Mouse (Mus musculus): ENCODE results near the gene Dpy19l1. TPM values are rescaled to one million over a fixed set of nuclear protein-coding genes. Genes with fewer than 3 reads are reported as not detected.

The Dpy19l1 gene
- polyA plus RNA-seq, 1 experiment from 2014 or later = 8.9 TPM

DNA sequence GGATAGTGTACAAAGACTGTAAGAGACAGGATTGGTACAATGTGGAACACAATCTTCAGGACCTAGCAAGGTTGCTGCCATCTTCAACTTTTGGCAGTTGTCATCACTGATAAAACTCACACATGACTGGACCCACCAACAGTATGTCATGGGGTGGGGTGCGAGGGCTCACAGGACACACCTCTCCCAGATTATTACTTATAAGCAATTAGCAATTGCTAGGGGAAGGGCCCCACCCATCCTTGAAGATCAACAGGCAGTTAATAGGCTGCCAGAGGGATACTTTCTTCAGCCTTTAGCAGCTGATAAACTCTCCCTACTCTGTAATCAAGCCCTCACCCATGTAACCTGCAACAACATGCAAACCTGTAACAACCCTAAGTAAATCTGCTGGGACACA, 92.5 kb downstream of the Dpy19l1 start:
- Histone ChIP-seq H3K27ac (ENCODE audit: low read depth) (no peak overlapping the region), H3K4me1 (ENCODE audit: insufficient read depth) (no peaks in the 10 kb centered on the region), H3K4me3 (ENCODE audit: low read depth, low read length) (no peak overlapping the region), H3K36me3 (replicated peaks; ENCODE audit: insufficient read depth, low read length) (peaks cover 25% of the 10 kb centered on the region), H3K9me3 (ENCODE audit: low read length) (no peaks in the 10 kb centered on the region), H3K9ac (replicated peaks) (no peak overlapping the region), H3K27me3 (ENCODE audit: insufficient read depth, low read length) (no peaks in the 10 kb centered on the region), H3K4me2 (ENCODE audit: low read depth, low read length) (no peak overlapping the region)
- DNase-seq = no peak
- 94% methylated on average over 1 of the region's 1 CpGs for WGBS (ENCODE audit: insufficient replicate concordance)
- ATAC-seq = no peak
- TF ChIP-seq CTCF (IDR thresholded peaks at IDR 0.05; ENCODE audit: low read depth) (no peak), EP300 (IDR thresholded peaks at IDR 0.05; ENCODE audit: low read depth) (no peak)

DNA sequence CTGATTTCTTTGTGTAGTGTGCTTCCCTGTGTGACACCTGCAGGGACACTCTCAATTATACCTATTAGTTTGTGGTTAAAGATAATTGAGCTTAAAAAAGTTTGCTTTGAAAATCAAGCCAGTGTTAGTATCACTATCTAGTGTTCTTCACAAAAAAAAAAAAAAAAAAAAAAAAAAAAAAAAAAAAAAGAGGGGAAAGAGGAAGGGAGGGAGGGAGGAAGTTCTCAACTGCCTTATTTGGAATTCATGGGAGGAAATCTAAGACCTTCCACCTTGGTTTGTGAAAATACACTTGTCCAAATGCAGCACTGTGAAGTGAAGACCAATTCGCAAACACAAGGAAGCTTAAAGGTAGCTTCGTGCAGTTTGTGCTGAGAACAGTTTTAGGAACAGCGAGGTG, 94.9 kb downstream of the Dpy19l1 start:
- no peak overlapping the region for H3K9ac ChIP-seq (replicated peaks)
- no peak overlapping the region for H3K27ac ChIP-seq (ENCODE audit: low read depth)
- ATAC-seq (no peak), DNase-seq (no peak)
- H3K4me1 ChIP-seq (ENCODE audit: insufficient read depth) = no peaks in the 10 kb centered on the region
- H3K27me3 ChIP-seq (ENCODE audit: insufficient read depth, low read length) = no peaks in the 10 kb centered on the region
- TF ChIP-seq CTCF (IDR thresholded peaks at IDR 0.05; ENCODE audit: low read depth) = no peak
- TF ChIP-seq EP300 (IDR thresholded peaks at IDR 0.05; ENCODE audit: low read depth) = no peak
- no peak overlapping the region for H3K4me2 ChIP-seq (ENCODE audit: low read depth, low read length)
- WGBS (ENCODE audit: insufficient replicate concordance) = 78% methylated on average over 3 of the region's 3 CpGs
- peaks cover 9% of the 10 kb centered on the region for H3K36me3 ChIP-seq (replicated peaks; ENCODE audit: insufficient read depth, low read length)
- H3K4me3 ChIP-seq (ENCODE audit: low read depth, low read length) = no peak overlapping the region
- no peaks in the 10 kb centered on the region for H3K9me3 ChIP-seq (ENCODE audit: low read length)

DNA sequence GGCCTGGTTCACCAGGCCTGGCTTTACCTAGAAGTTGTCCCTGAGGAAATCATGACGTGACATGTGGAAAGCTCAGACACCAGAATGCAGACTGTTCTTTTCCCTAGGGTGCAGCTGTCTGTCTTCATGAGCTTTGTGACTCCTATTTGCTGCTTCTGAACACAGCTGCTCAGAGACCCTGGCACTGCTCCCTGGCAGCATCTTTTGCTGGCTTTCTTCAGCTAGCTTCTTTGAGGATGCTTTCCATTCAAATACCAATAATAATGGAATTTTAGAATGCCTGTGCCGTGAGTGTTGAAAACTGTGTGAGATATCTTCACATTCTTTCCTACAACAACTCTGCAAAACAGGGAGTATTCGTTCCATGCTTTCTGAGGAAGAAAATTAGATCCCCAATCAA, 108.8 kb downstream of the Dpy19l1 start:
- Histone ChIP-seq H3K4me1 (ENCODE audit: insufficient read depth) (no peaks in the 10 kb centered on the region), H3K9ac (replicated peaks) (no peak overlapping the region), H3K27ac (ENCODE audit: low read depth) (no peak overlapping the region), H3K4me3 (ENCODE audit: low read depth, low read length) (no peak overlapping the region), H3K4me2 (ENCODE audit: low read depth, low read length) (no peak overlapping the region), H3K36me3 (replicated peaks; ENCODE audit: insufficient read depth, low read length) (no peaks in the 10 kb centered on the region), H3K9me3 (ENCODE audit: low read length) (no peaks in the 10 kb centered on the region), H3K27me3 (ENCODE audit: insufficient read depth, low read length) (no peaks in the 10 kb centered on the region)
- 75% methylated on average over 3 of the region's 3 CpGs for WGBS (ENCODE audit: insufficient replicate concordance)
- ATAC-seq (no peak), DNase-seq (no peak)
- TF ChIP-seq EP300 (IDR thresholded peaks at IDR 0.05; ENCODE audit: low read depth) (no peak), CTCF (IDR thresholded peaks at IDR 0.05; ENCODE audit: low read depth) (no peak)

DNA sequence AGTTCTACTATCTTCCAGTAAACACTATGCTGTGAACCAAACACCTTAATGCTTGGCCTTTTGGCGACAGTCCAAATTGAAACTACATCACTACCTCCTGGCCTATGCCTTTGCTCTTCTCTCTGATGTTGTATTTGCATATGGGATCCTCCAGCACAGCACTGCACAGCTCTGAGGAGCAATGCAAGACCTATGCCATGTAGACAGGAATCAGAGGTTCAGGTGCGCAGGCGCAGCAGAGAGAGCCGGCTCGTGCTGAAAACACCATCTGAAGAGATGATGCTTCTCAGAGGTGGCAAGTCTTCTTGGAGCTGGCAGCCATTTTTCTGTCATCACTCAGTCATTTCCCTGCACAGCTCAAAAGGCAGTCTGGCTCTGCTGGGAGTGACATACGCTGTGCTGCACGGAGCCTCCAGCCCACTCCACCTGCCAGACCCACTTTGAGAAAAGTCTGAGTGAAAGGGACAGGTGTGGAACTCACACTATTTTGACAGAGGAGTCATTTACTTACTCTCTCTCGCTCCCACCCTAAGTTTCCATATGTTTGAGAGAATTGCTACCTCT, 112.1 kb downstream of the Dpy19l1 start:
- no peak overlapping the region for H3K4me3 ChIP-seq (ENCODE audit: low read depth, low read length)
- WGBS (ENCODE audit: insufficient replicate concordance) = 78% methylated on average over 8 of the region's 8 CpGs
- H3K4me2 ChIP-seq (ENCODE audit: low read depth, low read length) = no peak overlapping the region
- H3K4me1 ChIP-seq (ENCODE audit: insufficient read depth) = no peaks in the 10 kb centered on the region
- H3K9me3 ChIP-seq (ENCODE audit: low read length) = no peaks in the 10 kb centered on the region
- DNase-seq (no peak), ATAC-seq (no peak)
- no peaks in the 10 kb centered on the region for H3K36me3 ChIP-seq (replicated peaks; ENCODE audit: insufficient read depth, low read length)
- TF ChIP-seq CTCF (IDR thresholded peaks at IDR 0.05; ENCODE audit: low read depth) (no peak), EP300 (IDR thresholded peaks at IDR 0.05; ENCODE audit: low read depth) (no peak)
- H3K9ac ChIP-seq (replicated peaks) = no peak overlapping the region
- H3K27ac ChIP-seq (ENCODE audit: low read depth) = no peak overlapping the region
- no peaks in the 10 kb centered on the region for H3K27me3 ChIP-seq (ENCODE audit: insufficient read depth, low read length)

DNA sequence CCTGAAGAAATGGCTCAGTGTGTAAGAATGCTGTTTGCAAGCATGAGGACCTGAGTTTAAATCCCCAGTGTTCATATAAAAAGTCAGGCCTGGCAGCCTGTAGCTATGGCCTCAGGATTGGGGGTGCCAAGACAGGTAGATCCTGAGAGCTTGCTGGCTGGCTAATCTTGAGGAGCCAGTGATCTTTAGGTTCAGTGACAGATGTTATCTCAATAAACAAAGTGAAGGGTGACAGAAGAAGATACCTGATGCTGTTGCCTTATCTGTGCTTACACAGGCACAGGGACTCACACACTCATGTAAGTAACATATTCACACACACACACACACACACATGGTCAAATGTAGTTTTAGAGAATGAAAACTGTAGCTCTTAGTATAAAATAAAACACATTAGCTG, 115.7 kb downstream of the Dpy19l1 start:
- DNase-seq (no peak), ATAC-seq (no peak)
- Histone ChIP-seq H3K4me2 (ENCODE audit: low read depth, low read length) (no peak overlapping the region), H3K4me3 (ENCODE audit: low read depth, low read length) (no peak overlapping the region), H3K36me3 (replicated peaks; ENCODE audit: insufficient read depth, low read length) (no peaks in the 10 kb centered on the region), H3K4me1 (ENCODE audit: insufficient read depth) (no peaks in the 10 kb centered on the region), H3K9me3 (ENCODE audit: low read length) (no peaks in the 10 kb centered on the region), H3K27me3 (ENCODE audit: insufficient read depth, low read length) (no peaks in the 10 kb centered on the region), H3K9ac (replicated peaks) (no peak overlapping the region), H3K27ac (ENCODE audit: low read depth) (no peak overlapping the region)
- TF ChIP-seq EP300 (IDR thresholded peaks at IDR 0.05; ENCODE audit: low read depth) (no peak), CTCF (IDR thresholded peaks at IDR 0.05; ENCODE audit: low read depth) (no peak)

DNA sequence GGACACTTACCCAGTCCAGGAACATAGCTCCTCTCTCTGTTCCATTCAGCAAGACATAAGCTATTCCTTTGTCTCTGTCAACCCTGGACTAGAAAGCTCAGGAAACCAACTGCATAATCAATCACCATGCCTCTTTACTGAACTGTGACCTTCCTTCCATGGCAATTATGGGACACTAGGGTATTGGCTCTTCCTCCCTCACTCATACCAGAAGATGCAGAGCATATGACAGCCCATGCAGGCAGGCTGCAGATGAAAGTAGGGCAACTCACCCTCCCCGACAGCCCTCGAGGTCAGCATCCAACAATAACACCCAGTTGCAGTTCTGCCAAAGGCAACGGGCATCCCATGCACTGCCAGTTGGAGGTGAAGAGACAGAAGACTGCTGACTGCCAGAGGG, 123.6 kb downstream of the Dpy19l1 start:
- no peak overlapping the region for H3K4me3 ChIP-seq (ENCODE audit: low read depth, low read length)
- no peaks in the 10 kb centered on the region for H3K36me3 ChIP-seq (replicated peaks; ENCODE audit: insufficient read depth, low read length)
- ATAC-seq = no peak
- no peak overlapping the region for H3K9ac ChIP-seq (replicated peaks)
- no peak overlapping the region for H3K27ac ChIP-seq (ENCODE audit: low read depth)
- no peak overlapping the region for H3K4me2 ChIP-seq (ENCODE audit: low read depth, low read length)
- DNase-seq = no peak
- no peaks in the 10 kb centered on the region for H3K9me3 ChIP-seq (ENCODE audit: low read length)
- H3K27me3 ChIP-seq (ENCODE audit: insufficient read depth, low read length) = no peaks in the 10 kb centered on the region
- 62% methylated on average over 3 of the region's 3 CpGs for WGBS (ENCODE audit: insufficient replicate concordance)
- H3K4me1 ChIP-seq (ENCODE audit: insufficient read depth) = no peaks in the 10 kb centered on the region
- TF ChIP-seq CTCF (IDR thresholded peaks at IDR 0.05; ENCODE audit: low read depth) = no peak

DNA sequence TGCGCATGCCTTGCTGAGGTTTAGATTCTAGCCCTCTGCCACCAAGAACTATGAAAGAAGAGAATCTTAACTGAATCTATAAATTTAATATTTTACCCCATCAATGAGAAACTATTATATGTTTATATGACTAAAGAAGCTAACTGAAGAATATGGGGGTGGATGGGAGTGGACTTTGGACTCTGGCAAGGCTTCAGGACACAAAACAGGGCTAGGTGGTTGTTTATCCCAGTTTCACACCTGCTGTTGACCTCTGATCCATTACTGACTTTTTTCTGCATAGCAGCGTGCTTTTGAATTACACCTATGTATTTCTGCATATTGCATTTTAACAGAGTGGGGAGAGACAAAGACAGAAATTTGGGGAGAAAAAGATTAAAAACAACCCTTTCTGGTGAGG, 124.1 kb downstream of the Dpy19l1 start:
- no peak overlapping the region for H3K4me3 ChIP-seq (ENCODE audit: low read depth, low read length)
- WGBS (ENCODE audit: insufficient replicate concordance) = 77% methylated on average over 2 of the region's 2 CpGs
- H3K36me3 ChIP-seq (replicated peaks; ENCODE audit: insufficient read depth, low read length) = no peaks in the 10 kb centered on the region

More for the DNA sequence above, 124.1 kb downstream of the Dpy19l1 start:
- Histone ChIP-seq H3K27ac (ENCODE audit: low read depth) (no peak overlapping the region), H3K9ac (replicated peaks) (no peak overlapping the region), H3K9me3 (ENCODE audit: low read length) (no peaks in the 10 kb centered on the region), H3K27me3 (ENCODE audit: insufficient read depth, low read length) (no peaks in the 10 kb centered on the region), H3K4me2 (ENCODE audit: low read depth, low read length) (no peak overlapping the region), H3K4me1 (ENCODE audit: insufficient read depth) (no peaks in the 10 kb centered on the region)
- peak; percentile 78 for ATAC-seq
- no peak for TF ChIP-seq EP300 (IDR thresholded peaks at IDR 0.05; ENCODE audit: low read depth)
- TF ChIP-seq CTCF (IDR thresholded peaks at IDR 0.05; ENCODE audit: low read depth) = no peak
- DNase-seq = peak; percentile 18

Other genes with a start within 250 kb of the Dpy19l1 start
- gene Cypt4, start 122.1 kb upstream of the Dpy19l1 start, polyA plus RNA-seq (2015; fragmentation: Nextera tagmentation; extraction: Ambion mirVana) = not detected in 2 replicates
- gene Dpy19l2, start 193.2 kb upstream of the Dpy19l1 start, polyA plus RNA-seq (2015; fragmentation: Nextera tagmentation; extraction: Ambion mirVana) = 0.02 TPM in 1 of 2 replicates, not detected in the other

Data from liver, postnatal 0 days (tissue).